Mouse (Mus musculus) gastrocnemius, postnatal 10 days (tissue): ENCODE data around the gene 5730455P16Rik. TPM values are rescaled to one million over a fixed set of nuclear protein-coding genes. Genes with fewer than 3 reads are reported as not detected.
"Not testable (repeated sequence)": the region's sequence is repeated elsewhere in the genome, so short reads cannot be mapped to it uniquely, and the experiment has no call there.

Experiments used
- DNase-seq: peaks from one replicate; pipeline ENCODE4 v3.0.0; 2021; ENCODE audit warnings: mixed read lengths
- long read RNA-seq, 2 experiments: library from polyadenylated mRNA; stranded (forward); transcript quantifications; one replicate each; pipeline ENCODE4 v2.0.0; 2021
- total RNA-seq, 2 experiments: library from RNA; stranded (reverse); gene quantifications; 2 replicates each; pipeline ENCODE4 v1.2.3; 2021

The 5730455P16Rik gene
- total RNA-seq, result 10 to 100 TPM; 25.5 to 25.9 TPM
- long read RNA-seq, experiment 1, full-length matches to known transcripts, result 28 of 30 reads
- long read RNA-seq, experiment 1, partial matches to known transcripts, result 0 of 30 reads
- long read RNA-seq, experiment 1, other reads (novel, unspliced or antisense), result 2 of 30 reads
- long read RNA-seq, experiment 2, full-length matches to known transcripts, result 28 of 36 reads
- long read RNA-seq, experiment 2, partial matches to known transcripts, result 2 of 36 reads
- long read RNA-seq, experiment 2, other reads (novel, unspliced or antisense), result 6 of 36 reads

- peak; percentile 84 for DNase-seq
Observed at GRCm38 (mm10) chr11:80377712-80378451, at the start of gene 5730455P16Rik. 5730455P16Rik (minus strand) TSS chr11:80378034.

DNA sequence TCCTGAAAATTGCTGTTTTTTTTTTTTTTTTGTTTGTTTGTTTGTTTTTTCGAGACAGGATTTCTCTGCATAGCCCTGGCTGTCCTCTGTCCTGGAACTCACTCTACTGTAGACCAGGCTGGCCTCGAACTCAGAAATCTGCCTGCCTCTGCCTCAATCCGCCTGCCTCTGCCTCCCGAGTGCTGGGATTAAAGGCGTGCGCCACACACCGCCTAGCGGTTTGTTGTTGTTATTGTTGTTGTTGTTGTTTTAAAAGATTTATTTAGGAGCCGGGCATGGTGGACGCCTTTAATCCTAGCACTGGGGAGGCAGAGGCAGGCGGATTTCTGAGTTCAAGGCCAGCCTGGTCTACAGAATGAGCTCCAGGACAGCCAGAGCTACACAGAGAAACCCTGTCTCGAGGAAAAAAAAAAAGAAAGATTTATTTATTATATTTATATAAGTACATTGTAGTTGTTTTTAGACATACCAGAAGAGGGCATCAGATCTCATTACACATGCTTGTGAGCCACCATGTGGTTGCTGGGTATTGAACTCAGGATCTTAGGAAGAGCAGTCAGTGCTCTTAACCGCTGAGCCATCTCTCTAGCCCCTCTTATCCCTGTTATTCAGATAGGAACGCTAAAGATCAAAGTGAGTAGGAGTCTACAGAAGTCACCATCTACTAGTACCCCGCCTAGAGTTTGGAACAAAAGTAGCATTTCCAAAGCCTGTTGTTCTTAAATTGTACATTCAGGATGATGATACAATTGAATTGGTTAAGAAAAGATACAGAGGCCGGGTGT lies 48.4 kb upstream of the 5730455P16Rik start:
- not testable (repeated sequence) for DNase-seq

- no peak for DNase-seq
Observed at GRCm38 (mm10) chr11:80425247-80425778, 47.5 kb upstream of the 5730455P16Rik start.

- no peak for DNase-seq
Observed at GRCm38 (mm10) chr11:80424691-80425090, 46.9 kb upstream of the 5730455P16Rik start.

DNA sequence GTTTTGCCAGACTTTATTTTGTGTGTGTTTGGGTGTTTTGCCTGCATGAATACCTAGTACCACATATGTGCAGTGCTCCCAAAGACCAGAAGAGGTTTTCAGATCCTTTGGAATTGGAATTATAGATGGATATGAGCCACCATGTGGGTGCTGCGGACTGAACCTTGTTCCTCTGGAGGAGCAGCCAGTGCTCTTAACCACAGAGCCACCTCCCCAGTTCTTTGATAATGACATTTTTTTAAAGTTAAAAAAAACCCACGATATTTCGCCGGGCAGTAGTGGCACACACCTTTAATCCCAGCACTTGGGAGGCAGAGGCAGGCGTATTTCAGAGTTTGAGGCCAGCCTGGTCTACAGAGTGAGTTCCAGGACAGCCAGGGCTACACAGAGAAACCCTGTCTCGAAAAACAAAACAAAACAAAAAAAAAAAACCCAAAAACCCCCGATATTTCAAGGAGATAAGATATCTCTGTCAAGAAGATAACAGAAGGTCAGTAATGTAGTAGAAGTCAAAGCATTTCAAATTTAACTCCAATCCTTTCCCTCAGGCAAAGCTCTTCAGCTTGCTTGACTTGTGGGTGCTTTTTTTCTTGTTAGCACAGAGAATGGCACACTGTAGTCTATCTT lies 43.7 kb upstream of the 5730455P16Rik start:
- DNase-seq, result no peak

- no peak for DNase-seq
Observed at GRCm38 (mm10) chr11:80420202-80420984, 42.6 kb upstream of the 5730455P16Rik start.

DNA sequence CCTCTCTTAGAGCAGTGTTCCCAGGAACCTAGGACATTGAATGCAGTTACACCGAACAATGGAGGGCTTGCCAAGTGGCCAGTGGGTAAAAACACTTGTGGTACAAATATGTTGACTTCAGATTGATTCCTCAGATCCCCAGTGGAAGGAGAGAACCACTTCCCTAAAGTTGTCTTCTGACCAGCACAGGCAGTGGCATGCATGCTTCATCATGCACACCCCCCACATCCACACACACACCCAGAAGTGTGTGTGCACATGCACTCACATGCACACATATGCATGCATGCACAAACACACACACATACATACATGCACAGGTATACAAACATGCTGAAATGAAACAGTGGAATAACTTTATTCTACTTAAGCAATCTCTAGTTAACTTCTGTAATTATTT lies 41.9 kb upstream of the 5730455P16Rik start:
- DNase-seq, result no peak

GRCm38 (mm10) chr11:80417085-80417484 lies 39.3 kb upstream of the 5730455P16Rik start:
- no peak for DNase-seq

- DNase-seq, result no peak
Observed at GRCm38 (mm10) chr11:80410377-80410776, 32.5 kb upstream of the 5730455P16Rik start.

DNA sequence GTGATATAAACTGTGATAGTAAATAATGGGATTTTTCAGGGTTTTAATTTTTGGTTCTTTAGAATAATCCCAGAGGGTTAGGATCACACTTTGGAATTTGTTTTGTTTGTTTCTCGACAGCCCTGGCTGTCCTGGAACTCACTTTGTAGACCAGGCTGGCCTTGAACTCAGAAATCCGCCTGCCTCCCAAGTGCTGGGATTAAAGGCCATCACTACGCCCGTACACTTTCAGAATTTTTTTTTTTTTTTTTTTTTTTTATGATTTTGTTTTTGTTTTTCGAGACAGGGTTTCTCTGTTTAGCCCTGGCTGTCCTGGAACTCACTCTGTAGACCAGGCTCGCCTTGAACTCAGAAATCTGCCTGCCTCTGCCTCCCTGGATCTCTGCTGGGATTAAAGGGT lies 30.0 kb upstream of the 5730455P16Rik start:
- DNase-seq, result not testable (repeated sequence)

GRCm38 (mm10) chr11:80396617-80397016 lies 18.8 kb upstream of the 5730455P16Rik start:
- DNase-seq, result no peak

DNA sequence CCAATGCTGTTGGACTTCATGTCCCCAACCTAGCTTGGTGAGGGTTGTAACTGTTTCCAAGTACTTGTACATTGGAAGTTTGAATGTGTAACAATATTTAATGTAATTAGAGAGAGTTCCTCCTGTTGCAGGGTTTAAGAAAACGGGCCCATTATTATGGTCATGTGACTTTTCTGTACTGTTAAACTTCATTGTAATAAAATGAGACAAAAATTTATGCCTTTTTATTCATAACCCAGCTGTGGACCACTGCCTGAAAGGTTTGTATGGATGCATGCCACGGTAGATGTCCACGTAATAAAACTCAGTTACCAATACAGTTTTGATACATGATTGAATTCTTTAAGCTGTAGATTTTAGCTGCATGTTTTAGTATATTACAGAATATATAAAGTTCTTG lies 18.1 kb upstream of the 5730455P16Rik start:
- DNase-seq, result no peak

GRCm38 (mm10) chr11:80391407-80392120 lies 13.7 kb upstream of the 5730455P16Rik start:
- no peak for DNase-seq

DNA sequence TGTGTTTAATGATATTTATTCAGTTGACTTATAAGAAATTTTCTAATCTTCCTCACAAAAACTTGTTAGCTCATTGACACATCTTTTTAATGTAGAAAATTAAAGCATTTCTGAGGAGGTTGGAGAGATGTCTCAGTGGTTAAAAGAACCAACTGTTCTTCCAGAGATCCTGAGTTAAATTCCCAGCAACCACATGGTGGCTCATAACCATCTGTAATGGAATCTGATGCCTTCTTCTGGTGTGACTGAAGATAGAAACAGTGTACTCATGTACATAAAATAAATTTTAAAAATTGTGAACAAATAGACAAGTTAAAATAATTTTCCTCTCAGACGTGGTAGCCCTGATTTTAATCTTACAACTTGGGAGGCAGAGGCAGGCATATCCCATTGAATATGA lies 12.1 kb upstream of the 5730455P16Rik start:
- DNase-seq, result no peak

GRCm38 (mm10) chr11:80386790-80387189 lies 9.0 kb upstream of the 5730455P16Rik start:
- no peak for DNase-seq

DNA sequence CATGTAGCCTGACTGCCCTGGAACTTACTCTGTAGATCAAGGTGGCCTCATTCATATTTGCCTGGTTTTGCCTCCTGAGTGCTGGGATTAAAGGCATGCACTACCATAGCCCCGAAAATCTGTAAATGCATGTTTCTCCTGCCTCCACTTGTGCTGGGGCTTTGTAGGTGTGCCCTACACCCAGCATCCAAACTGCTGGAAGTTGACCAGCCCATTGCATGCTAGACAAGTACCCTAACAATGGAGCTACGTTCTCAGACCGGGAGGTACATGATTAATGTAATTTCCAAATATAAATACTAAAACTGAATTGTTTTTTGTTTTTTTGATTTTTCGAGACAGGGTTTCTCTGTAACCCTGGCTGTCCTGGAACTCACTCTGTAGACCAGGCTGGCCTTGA lies 7.2 kb upstream of the 5730455P16Rik start:
- DNase-seq, result no peak

DNA sequence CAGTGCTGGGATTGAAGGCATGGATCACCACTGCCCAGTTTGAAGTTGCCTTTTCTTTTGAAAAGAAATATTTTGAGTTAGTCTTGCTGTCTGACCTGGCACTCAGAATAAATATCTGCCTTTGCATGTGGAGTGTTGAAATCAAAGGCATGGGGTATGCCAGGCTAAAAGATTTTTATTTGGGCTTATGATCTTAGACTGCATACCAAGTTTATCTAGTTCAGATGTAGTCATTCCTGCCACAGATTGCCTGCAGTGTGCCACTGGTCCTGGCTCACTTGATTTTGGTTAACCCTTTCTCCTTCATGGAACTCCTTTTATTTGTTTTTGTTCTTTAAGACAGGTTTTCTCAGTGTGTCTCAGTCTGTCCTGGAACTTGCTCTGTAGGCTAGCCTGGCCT lies 6.6 kb upstream of the 5730455P16Rik start:
- DNase-seq, result no peak

GRCm38 (mm10) chr11:80383626-80384046 lies 5.8 kb upstream of the 5730455P16Rik start:
- no peak for DNase-seq

- peak; percentile 99 for DNase-seq
Observed at GRCm38 (mm10) chr11:80383019-80383625, 5.3 kb upstream of the 5730455P16Rik start, which contains the start of gene Zfp207. Zfp207 (plus strand) TSS chr11:80383279.

GRCm38 (mm10) chr11:80382626-80383018 lies 4.8 kb upstream of the 5730455P16Rik start:
- peak; percentile 20 for DNase-seq
